Mouse (Mus musculus) E14TG2a.4 (cell line): ENCODE measurements around the gene Bend7.
A peak's percentile ranks its signal among the peaks of the same experiment; 100 is the strongest.

Experiments
- H3K27me3 ChIP-seq: 2 replicates; pipeline ENCODE4 v1.6.1; 2014; ENCODE audit warnings: low read length, control low read depth; ENCODE audit not compliant: insufficient read depth
- H3K36me3 ChIP-seq: 2 replicates; pipeline ENCODE4 v1.6.1; 2014; ENCODE audit warnings: low read length, control low read depth; ENCODE audit not compliant: insufficient read depth
- H3K4me1 ChIP-seq: replicated peaks from 2 replicates; pipeline ENCODE4 v1.6.1; 2014; ENCODE audit warnings: low read depth, low read length, control low read depth
- H3K4me3 ChIP-seq: replicated peaks from 2 replicates; pipeline ENCODE4 v1.5.1; 2014; ENCODE audit warnings: mild to moderate bottlenecking, low read length
- H3K9me3 ChIP-seq: 2 replicates; pipeline ENCODE4 v1.6.1; 2014; ENCODE audit warnings: low read length, control low read depth
- CTCF ChIP-seq: conservative IDR thresholded peaks from 2 replicates; pipeline ENCODE4 v1.5.1; 2014; ENCODE audit warnings: low read length
- NANOG ChIP-seq: IDR thresholded peaks from 2 replicates; pipeline ENCODE4 v1.6.1; 2014; ENCODE audit warnings: borderline replicate concordance, low read length, mixed read lengths
- POU5F1 ChIP-seq: IDR thresholded peaks from 2 replicates; pipeline ENCODE4 v1.6.1; 2014; ENCODE audit warnings: low read length, borderline replicate concordance

Bend7 gene

GRCm38 (mm10) chr2:4770376-4770775 lies 52.7 kb downstream of the Bend7 start:
- no peaks in the 10 kb centered on the region for H3K36me3 ChIP-seq
- H3K27me3 ChIP-seq: no peaks in the 10 kb centered on the region
- H3K4me3 ChIP-seq: no peak overlapping the region
- H3K4me1 ChIP-seq: no peaks in the 10 kb centered on the region
- H3K9me3 ChIP-seq: no peaks in the 10 kb centered on the region
- TF ChIP-seq CTCF: no peak
- no peak for TF ChIP-seq NANOG
- TF ChIP-seq POU5F1: no peak

- TF ChIP-seq NANOG: no peak
- TF ChIP-seq POU5F1: no peak
- TF ChIP-seq CTCF: no peak
- Histone ChIP-seq H3K4me3 (no peak overlapping the region), H3K9me3 (no peaks in the 10 kb centered on the region), H3K4me1 (no peaks in the 10 kb centered on the region), H3K36me3 (no peaks in the 10 kb centered on the region), H3K27me3 (no peaks in the 10 kb centered on the region)
Observed at GRCm38 (mm10) chr2:4773911-4774310, 56.3 kb downstream of the Bend7 start.

- no peaks in the 10 kb centered on the region for H3K36me3 ChIP-seq
- H3K27me3 ChIP-seq: 0 out of 2 replicates have a peak, but pooled peaks cover 2% of the 10 kb centered on the region
- no peak overlapping the region for H3K4me3 ChIP-seq
- H3K9me3 ChIP-seq: no peaks in the 10 kb centered on the region
- TF ChIP-seq CTCF (no peak), POU5F1 (no peak)
- H3K4me1 ChIP-seq: no peaks in the 10 kb centered on the region
Observed at GRCm38 (mm10) chr2:4777291-4777690, 59.7 kb downstream of the Bend7 start.

- Histone ChIP-seq H3K4me1 (no peaks in the 10 kb centered on the region), H3K4me3 (no peak overlapping the region), H3K27me3 (peaks cover 5% of the 10 kb centered on the region; the same call in 1 of the 2 replicates), H3K9me3 (no peaks in the 10 kb centered on the region), H3K36me3 (no peaks in the 10 kb centered on the region)
- TF ChIP-seq POU5F1 (no peak), NANOG (no peak), CTCF (no peak)
Observed at GRCm38 (mm10) chr2:4781641-4782040, 64.0 kb downstream of the Bend7 start.

GRCm38 (mm10) chr2:4782401-4782800 lies 64.8 kb downstream of the Bend7 start:
- TF ChIP-seq POU5F1 (no peak), NANOG (peak; percentile 35; the same call in 1 of the 2 replicates)

GRCm38 (mm10) chr2:4782809-4783641 lies 65.4 kb downstream of the Bend7 start:
- Histone ChIP-seq H3K4me3 (no peak overlapping the region), H3K27me3 (peaks cover 5% of the 10 kb centered on the region; the same call in 1 of the 2 replicates), H3K9me3 (no peaks in the 10 kb centered on the region), H3K4me1 (no peaks in the 10 kb centered on the region), H3K36me3 (no peaks in the 10 kb centered on the region)
- no peak for TF ChIP-seq POU5F1
- no peak for TF ChIP-seq CTCF
- no peak for TF ChIP-seq NANOG

More at GRCm38 (mm10) chr2:4782401-4782800, 64.8 kb downstream of the Bend7 start:
- Histone ChIP-seq H3K27me3 (peaks cover 5% of the 10 kb centered on the region; the same call in 1 of the 2 replicates), H3K4me3 (no peak overlapping the region), H3K4me1 (no peaks in the 10 kb centered on the region), H3K9me3 (no peaks in the 10 kb centered on the region), H3K36me3 (no peaks in the 10 kb centered on the region)

GRCm38 (mm10) chr2:4784012-4784411 lies 66.4 kb downstream of the Bend7 start:
- no peaks in the 10 kb centered on the region for H3K9me3 ChIP-seq
- no peaks in the 10 kb centered on the region for H3K4me1 ChIP-seq
- peaks cover 5% of the 10 kb centered on the region; the same call in 1 of the 2 replicates for H3K27me3 ChIP-seq
- no peak overlapping the region for H3K4me3 ChIP-seq
- H3K36me3 ChIP-seq: no peaks in the 10 kb centered on the region
- TF ChIP-seq NANOG (no peak), CTCF (no peak), POU5F1 (no peak)

GRCm38 (mm10) chr2:4785016-4785415 lies 67.4 kb downstream of the Bend7 start:
- Histone ChIP-seq H3K27me3 (peaks cover 5% of the 10 kb centered on the region; the same call in 1 of the 2 replicates), H3K4me1 (no peaks in the 10 kb centered on the region), H3K36me3 (no peaks in the 10 kb centered on the region), H3K9me3 (no peaks in the 10 kb centered on the region), H3K4me3 (no peak overlapping the region)
- TF ChIP-seq CTCF (no peak), NANOG (no peak), POU5F1 (no peak)
